Mouse (Mus musculus) forebrain, embryonic 14.5 days (tissue): Measurements from ENCODE around the gene Ptprf. TPM values are rescaled to one million over a fixed set of nuclear protein-coding genes. Genes with fewer than 3 reads are reported as not detected.
A peak's percentile ranks its signal among the peaks of the same experiment; 100 is the strongest.

Source experiments
- ATAC-seq: fragments of 200-750 bp; cut with Nextera tagmentation; 2 replicates; pipeline ENCODE4 v1.8.0; 2017; ENCODE audit warnings: mild to moderate bottlenecking, moderate library complexity
- DNase-seq: peaks from one replicate; pipeline ENCODE4 v3.0.0-alpha.2; 2015; ENCODE audit warnings: low spot score
- H3K27ac ChIP-seq: fragments of 300-500 bp; sonication (generic); 2 replicates; pipeline ENCODE4 v1.5.1; 2014; ENCODE audit warnings: low read depth, mild to moderate bottlenecking, control low read depth, low read length, moderate library complexity
- H3K27me3 ChIP-seq: fragments of 300-500 bp; sonication (generic); replicated peaks from 2 replicates; pipeline ENCODE4 v1.6.1; 2014; ENCODE audit warnings: low read length, control low read depth, mixed read lengths; ENCODE audit not compliant: control insufficient read depth, insufficient read depth
- H3K36me3 ChIP-seq: fragments of 300-500 bp; sonication (generic); 2 replicates; pipeline ENCODE4 v1.6.1; 2014; ENCODE audit warnings: low read length, control low read depth; ENCODE audit not compliant: control insufficient read depth, insufficient read depth
- H3K4me1 ChIP-seq: fragments of 300-500 bp; sonication (generic); 2 replicates; pipeline ENCODE4 v1.6.1; 2014; ENCODE audit warnings: antibody characterized with exemption, low read length, control low read depth; ENCODE audit not compliant: control insufficient read depth, insufficient read depth
- H3K4me2 ChIP-seq: fragments of 300-500 bp; sonication (generic); 2 replicates; pipeline ENCODE4 v1.6.1; 2014; ENCODE audit warnings: mild to moderate bottlenecking, control low read depth, low read length
- H3K4me3 ChIP-seq: fragments of 300-500 bp; sonication (generic); 2 replicates; pipeline ENCODE4 v1.5.1; 2014; ENCODE audit warnings: low read depth, low read length, control low read depth
- H3K9ac ChIP-seq: fragments of 300-500 bp; sonication (generic); 2 replicates; pipeline ENCODE4 v1.6.1; 2014; ENCODE audit warnings: mild to moderate bottlenecking, low read length, control low read depth, moderate library complexity
- H3K9me3 ChIP-seq: fragments of 300-500 bp; sonication (generic); replicated peaks from 2 replicates; pipeline ENCODE4 v1.6.1; 2016; ENCODE audit warnings: low read length, control low read depth, mixed read lengths; ENCODE audit not compliant: control insufficient read depth
- WGBS: fragments of 180-500 bp; shearing (Covaris S2); extraction: QIAGEN DNeasy Blood & Tissue Kit; methylation state at CpG from one replicate; pipeline ENCODE4 v1.1.7; 2014; 5-methylcytosine and 5-hydroxymethylcytosine counted together
- polyA plus RNA-seq: library from polyadenylated mRNA; unstranded; fragments of >200 nt; fragmentation: Nextera tagmentation; extraction: Ambion mirVana; gene quantifications from 2 replicates; pipeline ENCODE4 v1.2.1, GENCODE M21; 2014

The Ptprf gene
- polyA plus RNA-seq, 1 experiment from 2014 or later, result 42.0 TPM

DNA sequence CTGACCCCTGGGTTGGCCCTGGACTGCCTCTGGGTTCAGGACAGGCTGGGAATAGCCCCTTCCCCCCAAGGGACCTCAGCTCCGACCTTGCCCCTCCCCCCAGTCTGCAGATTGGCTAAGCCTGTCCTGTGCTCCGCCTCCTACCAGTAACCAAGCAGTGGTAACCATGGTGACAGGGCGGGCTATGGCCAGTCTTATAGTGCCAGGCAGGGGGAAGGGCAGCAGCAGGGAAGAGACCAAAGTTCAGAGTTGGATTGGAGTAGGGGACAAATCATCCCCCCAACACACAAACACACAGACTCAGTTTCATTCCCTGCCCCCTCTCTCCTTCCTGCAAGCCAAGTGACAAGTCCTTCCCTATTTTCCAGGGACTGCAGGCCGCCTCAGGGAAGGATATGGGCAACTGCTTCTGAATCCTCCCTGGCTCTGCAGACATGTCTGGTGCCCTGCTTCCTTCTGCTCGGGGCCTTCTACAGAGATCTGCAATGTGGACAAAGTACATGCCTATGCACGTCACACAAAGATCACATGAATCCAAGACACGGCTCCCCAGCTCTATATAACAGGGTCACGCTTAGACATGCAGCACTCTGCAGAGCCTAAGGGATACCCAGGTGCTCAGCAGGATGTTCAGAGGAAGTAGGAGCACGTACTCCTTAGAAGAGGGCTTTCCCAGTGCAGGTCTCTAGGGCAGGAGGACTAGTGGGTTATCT lies 14.5 kb downstream of the Ptprf start:
- DNase-seq, result peak; percentile 96
- H3K9ac ChIP-seq, result peak overlapping the region; percentile 21; the same call in 1 of the 2 replicates
- peak; percentile 96 for ATAC-seq
- peak overlapping the region; percentile 85 for H3K27ac ChIP-seq
- H3K9me3 ChIP-seq, result no peaks in the 10 kb centered on the region
- WGBS, result 17% methylated on average over 9 of the region's 9 CpGs
- peak overlapping the region; percentile 37 for H3K4me2 ChIP-seq
- peaks cover 13% of the 10 kb centered on the region for H3K36me3 ChIP-seq
- no peaks in the 10 kb centered on the region for H3K27me3 ChIP-seq
- H3K4me1 ChIP-seq, result peaks cover 56% of the 10 kb centered on the region
- H3K4me3 ChIP-seq, result no peak overlapping the region

- 62% methylated on average over 6 of the region's 6 CpGs for WGBS
- no peak for DNase-seq
- Histone ChIP-seq H3K9me3 (no peaks in the 10 kb centered on the region), H3K4me2 (peak overlapping the region; percentile 37), H3K4me1 (peaks cover 54% of the 10 kb centered on the region), H3K36me3 (peaks cover 19% of the 10 kb centered on the region), H3K9ac (peak overlapping the region; percentile 0; the same call in 1 of the 2 replicates), H3K27me3 (no peaks in the 10 kb centered on the region), H3K27ac (peak overlapping the region; percentile 85), H3K4me3 (no peak overlapping the region)
- ATAC-seq, result peak; percentile 81
These were observed 15.3 kb downstream of the Ptprf start for GRCm38 (mm10) chr4:118275601-118276519.

GRCm38 (mm10) chr4:118274521-118274920 lies 16.7 kb downstream of the Ptprf start:
- ATAC-seq, result no peak
- H3K27ac ChIP-seq, result peak overlapping the region; percentile 35; the same call in 1 of the 2 replicates
- no peak overlapping the region; the same call in 1 of the 2 replicates for H3K9ac ChIP-seq
- H3K9me3 ChIP-seq, result no peaks in the 10 kb centered on the region
- H3K4me2 ChIP-seq, result no peak overlapping the region
- no peak overlapping the region for H3K4me3 ChIP-seq
- H3K27me3 ChIP-seq, result no peaks in the 10 kb centered on the region
- H3K4me1 ChIP-seq, result peaks cover 54% of the 10 kb centered on the region
- H3K36me3 ChIP-seq, result peaks cover 30% of the 10 kb centered on the region
- WGBS, result 16% methylated on average over 7 of the region's 7 CpGs
- DNase-seq, result peak; percentile 68

GRCm38 (mm10) chr4:118273998-118274397 lies 17.2 kb downstream of the Ptprf start:
- no peak for ATAC-seq
- 73% methylated on average over 8 of the region's 8 CpGs for WGBS
- H3K9ac ChIP-seq, result no peak overlapping the region; the same call in 1 of the 2 replicates
- H3K27ac ChIP-seq, result peak overlapping the region; percentile 35; the same call in 1 of the 2 replicates
- DNase-seq, result no peak
- peaks cover 54% of the 10 kb centered on the region for H3K4me1 ChIP-seq
- no peaks in the 10 kb centered on the region for H3K27me3 ChIP-seq
- H3K4me2 ChIP-seq, result no peak overlapping the region
- H3K9me3 ChIP-seq, result no peaks in the 10 kb centered on the region
- H3K36me3 ChIP-seq, result peaks cover 35% of the 10 kb centered on the region
- H3K4me3 ChIP-seq, result no peak overlapping the region

GRCm38 (mm10) chr4:118273545-118273944 lies 17.7 kb downstream of the Ptprf start:
- Histone ChIP-seq H3K9me3 (no peaks in the 10 kb centered on the region), H3K36me3 (peaks cover 39% of the 10 kb centered on the region), H3K4me1 (peaks cover 54% of the 10 kb centered on the region), H3K27ac (no peak overlapping the region), H3K9ac (no peak overlapping the region), H3K4me2 (no peak overlapping the region), H3K4me3 (no peak overlapping the region), H3K27me3 (no peaks in the 10 kb centered on the region)
- 40% methylated on average over 5 of the region's 5 CpGs for WGBS
- ATAC-seq (no peak), DNase-seq (no peak)

DNA sequence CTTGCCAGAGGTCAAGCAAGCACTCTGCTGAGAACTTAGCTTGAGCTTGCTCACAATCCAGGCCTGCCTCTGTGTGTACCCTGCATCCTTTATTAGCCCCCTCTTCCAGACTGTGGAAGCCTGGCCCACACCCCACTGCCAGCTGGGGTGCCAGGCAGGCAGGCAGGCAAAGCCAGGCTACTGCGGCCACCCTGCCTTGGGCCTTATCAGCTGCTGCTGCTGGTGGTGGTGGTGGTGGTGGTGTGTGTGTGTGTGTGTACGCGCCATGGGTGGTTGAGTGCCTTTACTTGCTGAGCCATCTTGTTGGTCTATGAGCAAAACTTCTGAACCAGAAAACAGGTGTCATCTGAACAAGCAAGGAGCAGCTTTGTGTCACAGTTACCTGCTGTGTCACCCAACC lies 18.3 kb downstream of the Ptprf start:
- peaks cover 52% of the 10 kb centered on the region for H3K4me1 ChIP-seq
- no peak overlapping the region for H3K4me3 ChIP-seq
- H3K4me2 ChIP-seq, result no peak overlapping the region
- peak overlapping the region; percentile 39; the same call in 1 of the 2 replicates for H3K27ac ChIP-seq
- H3K36me3 ChIP-seq, result peaks cover 44% of the 10 kb centered on the region
- H3K27me3 ChIP-seq, result no peaks in the 10 kb centered on the region
- no peak overlapping the region for H3K9ac ChIP-seq
- ATAC-seq, result no peak
- H3K9me3 ChIP-seq, result no peaks in the 10 kb centered on the region
- no peak for DNase-seq
- 85% methylated on average over 3 of the region's 3 CpGs for whole genome bisulfite sequencing

- no peak overlapping the region for H3K4me3 ChIP-seq
- H3K4me1 ChIP-seq, result peaks cover 46% of the 10 kb centered on the region
- no peaks in the 10 kb centered on the region for H3K27me3 ChIP-seq
- peak overlapping the region; percentile 39; the same call in 1 of the 2 replicates for H3K27ac ChIP-seq
- no peak overlapping the region for H3K4me2 ChIP-seq
- ATAC-seq (no peak), DNase-seq (no peak)
- H3K9me3 ChIP-seq, result no peaks in the 10 kb centered on the region
- WGBS, result 34% methylated on average over 5 of the region's 5 CpGs
- no peak overlapping the region for H3K9ac ChIP-seq
- peaks cover 45% of the 10 kb centered on the region for H3K36me3 ChIP-seq
These were observed 18.9 kb downstream of the Ptprf start for GRCm38 (mm10) chr4:118272258-118272657.

- H3K27me3 ChIP-seq, result no peaks in the 10 kb centered on the region
- peaks cover 39% of the 10 kb centered on the region for H3K4me1 ChIP-seq
- no peak for DNase-seq
- no peak overlapping the region for H3K9ac ChIP-seq
- no peak overlapping the region for H3K27ac ChIP-seq
- no peak overlapping the region for H3K4me2 ChIP-seq
- H3K36me3 ChIP-seq, result peaks cover 47% of the 10 kb centered on the region
- WGBS, result 50% methylated on average over 9 of the region's 9 CpGs
- H3K4me3 ChIP-seq, result no peak overlapping the region
- no peaks in the 10 kb centered on the region for H3K9me3 ChIP-seq
- no peak for ATAC-seq
These were observed 19.6 kb downstream of the Ptprf start for GRCm38 (mm10) chr4:118271556-118272074.
